Mouse (Mus musculus): ENCODE data around the gene Slx1b. TPM values are rescaled to one million over a fixed set of nuclear protein-coding genes. Genes with fewer than 3 reads are reported as not detected.
"Not testable (repeated sequence)": the region's sequence is repeated elsewhere in the genome, so short reads cannot be mapped to it uniquely, and the experiment has no call there.

Slx1b gene
- polyA plus RNA-seq (2012; rRNA removed), result 8.3 and 9.5 TPM in 2 replicates

- Histone ChIP-seq H3K4me3 (ENCODE audit: control insufficient read depth, low read depth, low read length) (peak within 1 kb of the TSS; percentile 98), H3K27me3 (ENCODE audit: control insufficient read depth, insufficient read depth, low read length) (no peaks in the 10 kb centered on the region), H3K27ac (ENCODE audit: control insufficient read depth, insufficient read depth, low read depth, low read length) (peak within 1 kb of the TSS; percentile 86), H3K36me3 (ENCODE audit: control insufficient read depth, insufficient read depth, low read length) (no peaks in the 10 kb centered on the region), H3K4me1 (ENCODE audit: control insufficient read depth, insufficient read depth, low read length) (peaks cover 17% of the 10 kb centered on the region)
- peak; percentile 46; the same call in 1 of the 2 replicates for TF ChIP-seq POLR2A (IDR thresholded peaks at IDR 0.05; ENCODE audit: control insufficient read depth, low read depth, low read length)
- peak; percentile 94 for TF ChIP-seq CTCF (IDR thresholded peaks at IDR 0.05; ENCODE audit: control insufficient read depth, insufficient read depth, insufficient replicate concordance, low read depth, low read length)
Measured at GRCm38 (mm10) chr7:126695631-126696207, at the start of gene Slx1b. Slx1b (minus strand) TSS chr7:126695784.

- Histone ChIP-seq H3K36me3 (ENCODE audit: control insufficient read depth, insufficient read depth, low read length) (no peaks in the 10 kb centered on the region), H3K4me1 (ENCODE audit: control insufficient read depth, insufficient read depth, low read length) (peaks cover 13% of the 10 kb centered on the region), H3K27me3 (ENCODE audit: control insufficient read depth, insufficient read depth, low read length) (no peaks in the 10 kb centered on the region), H3K4me3 (ENCODE audit: control insufficient read depth, low read depth, low read length) (no peak overlapping the region), H3K27ac (ENCODE audit: control insufficient read depth, insufficient read depth, low read depth, low read length) (no peak overlapping the region)
- TF ChIP-seq CTCF (IDR thresholded peaks at IDR 0.05; ENCODE audit: control insufficient read depth, insufficient read depth, insufficient replicate concordance, low read depth, low read length), result no peak
- TF ChIP-seq POLR2A (IDR thresholded peaks at IDR 0.05; ENCODE audit: control insufficient read depth, low read depth, low read length), result no peak
Measured at GRCm38 (mm10) chr7:126741964-126742482, 46.4 kb upstream of the Slx1b start.

GRCm38 (mm10) chr7:126741452-126741851 is 45.9 kb upstream of the Slx1b start:
- Histone ChIP-seq H3K27me3 (ENCODE audit: control insufficient read depth, insufficient read depth, low read length) (no peaks in the 10 kb centered on the region), H3K4me3 (ENCODE audit: control insufficient read depth, low read depth, low read length) (peak overlapping the region; percentile 88)

DNA sequence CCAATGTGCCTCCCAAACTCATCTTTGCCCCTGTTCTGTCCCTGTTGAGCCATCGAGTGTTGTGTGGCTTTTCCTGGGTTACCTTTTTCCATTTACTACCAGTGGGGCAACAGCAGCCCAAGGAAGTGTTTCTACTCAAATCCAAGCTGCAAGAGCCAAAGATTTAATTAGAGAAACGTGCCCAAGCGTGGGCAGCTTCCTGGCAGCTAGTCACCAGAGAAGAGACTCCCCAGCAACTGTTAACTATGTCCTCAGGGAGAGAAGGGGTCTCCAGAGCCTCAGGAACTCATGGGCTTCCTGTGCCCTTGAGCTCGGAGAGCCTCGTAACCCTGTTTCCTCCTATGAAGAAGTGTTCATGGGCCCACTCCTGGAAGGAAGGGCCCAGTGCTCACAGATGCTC is 45.4 kb upstream of the Slx1b start:
- peaks cover 13% of the 10 kb centered on the region for H3K4me1 ChIP-seq (ENCODE audit: control insufficient read depth, insufficient read depth, low read length)
- no peaks in the 10 kb centered on the region for H3K27me3 ChIP-seq (ENCODE audit: control insufficient read depth, insufficient read depth, low read length)
- TF ChIP-seq CTCF (IDR thresholded peaks at IDR 0.05; ENCODE audit: control insufficient read depth, insufficient read depth, insufficient replicate concordance, low read depth, low read length) (no peak), POLR2A (IDR thresholded peaks at IDR 0.05; ENCODE audit: control insufficient read depth, low read depth, low read length) (no peak)
- H3K4me3 ChIP-seq (ENCODE audit: control insufficient read depth, low read depth, low read length), result peak overlapping the region; percentile 88
- H3K27ac ChIP-seq (ENCODE audit: control insufficient read depth, insufficient read depth, low read depth, low read length), result peak overlapping the region; percentile 1; the same call in 1 of the 2 replicates
- H3K36me3 ChIP-seq (ENCODE audit: control insufficient read depth, insufficient read depth, low read length), result no peaks in the 10 kb centered on the region

More at GRCm38 (mm10) chr7:126741452-126741851, 45.9 kb upstream of the Slx1b start:
- TF ChIP-seq POLR2A (IDR thresholded peaks at IDR 0.05; ENCODE audit: control insufficient read depth, low read depth, low read length) (no peak), CTCF (IDR thresholded peaks at IDR 0.05; ENCODE audit: control insufficient read depth, insufficient read depth, insufficient replicate concordance, low read depth, low read length) (no peak)
- H3K36me3 ChIP-seq (ENCODE audit: control insufficient read depth, insufficient read depth, low read length), result no peaks in the 10 kb centered on the region
- H3K27ac ChIP-seq (ENCODE audit: control insufficient read depth, insufficient read depth, low read depth, low read length), result no peak overlapping the region
- H3K4me1 ChIP-seq (ENCODE audit: control insufficient read depth, insufficient read depth, low read length), result peaks cover 13% of the 10 kb centered on the region

DNA sequence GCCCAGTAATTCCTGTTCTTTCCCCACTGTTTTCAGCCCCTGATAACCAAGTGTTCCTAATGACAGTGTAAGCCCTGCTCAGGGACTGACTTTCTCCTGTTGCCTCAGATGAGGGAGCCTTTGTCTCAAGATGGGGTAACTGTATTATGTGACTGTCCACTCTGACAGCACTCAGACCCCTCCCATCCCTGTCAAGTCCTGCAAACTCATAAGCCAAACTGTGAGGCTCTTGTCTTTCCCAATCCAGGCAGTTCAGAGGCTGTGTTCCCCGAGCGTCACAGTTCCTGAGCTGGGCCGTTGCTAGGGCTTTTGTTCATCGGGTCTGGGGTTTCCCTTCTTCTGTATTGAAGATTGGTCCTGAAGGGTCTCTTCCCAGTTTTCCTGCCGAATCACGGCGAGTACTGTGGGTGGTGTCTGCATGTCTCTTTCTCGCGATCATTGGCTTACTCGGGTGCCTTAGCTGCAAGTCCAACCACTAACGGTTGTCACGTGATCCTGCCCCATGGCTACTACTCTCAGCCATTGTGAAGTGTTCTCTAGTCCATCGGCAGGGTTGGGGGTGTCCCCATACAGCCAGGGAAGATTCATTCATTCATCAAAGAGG is 44.6 kb upstream of the Slx1b start:
- peak overlapping the region; percentile 1 for H3K27ac ChIP-seq (ENCODE audit: control insufficient read depth, insufficient read depth, low read depth, low read length)
- peaks cover 13% of the 10 kb centered on the region for H3K4me1 ChIP-seq (ENCODE audit: control insufficient read depth, insufficient read depth, low read length)
- H3K36me3 ChIP-seq (ENCODE audit: control insufficient read depth, insufficient read depth, low read length), result no peaks in the 10 kb centered on the region
- no peaks in the 10 kb centered on the region for H3K27me3 ChIP-seq (ENCODE audit: control insufficient read depth, insufficient read depth, low read length)
- no peak for TF ChIP-seq CTCF (IDR thresholded peaks at IDR 0.05; ENCODE audit: control insufficient read depth, insufficient read depth, insufficient replicate concordance, low read depth, low read length)
- TF ChIP-seq POLR2A (IDR thresholded peaks at IDR 0.05; ENCODE audit: control insufficient read depth, low read depth, low read length), result no peak
- H3K4me3 ChIP-seq (ENCODE audit: control insufficient read depth, low read depth, low read length), result peak overlapping the region; percentile 88

DNA sequence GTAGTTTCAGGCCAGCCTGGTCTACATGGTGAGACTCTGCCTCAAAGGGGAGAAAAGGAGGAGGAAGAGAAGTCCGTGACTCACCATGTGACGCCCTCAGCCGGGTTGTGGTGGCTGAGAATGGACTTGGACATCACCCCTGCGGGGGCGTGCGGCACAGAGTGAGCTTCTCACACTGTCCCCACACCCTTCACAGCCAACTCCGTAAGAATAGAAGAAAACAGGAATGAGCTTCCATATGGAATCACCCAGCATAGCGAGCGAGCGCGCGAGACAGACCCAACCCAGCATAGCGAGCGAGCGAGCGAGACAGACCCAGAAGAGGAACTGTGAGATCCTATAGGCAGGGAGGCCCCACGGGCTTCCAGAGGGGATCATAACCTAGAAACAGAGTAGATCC is 44.0 kb upstream of the Slx1b start:
- Histone ChIP-seq H3K36me3 (ENCODE audit: control insufficient read depth, insufficient read depth, low read length) (no peaks in the 10 kb centered on the region), H3K4me1 (ENCODE audit: control insufficient read depth, insufficient read depth, low read length) (peaks cover 13% of the 10 kb centered on the region), H3K27ac (ENCODE audit: control insufficient read depth, insufficient read depth, low read depth, low read length) (peak overlapping the region; percentile 1; the same call in 1 of the 2 replicates), H3K4me3 (ENCODE audit: control insufficient read depth, low read depth, low read length) (peak overlapping the region; percentile 88), H3K27me3 (ENCODE audit: control insufficient read depth, insufficient read depth, low read length) (no peaks in the 10 kb centered on the region)
- no peak for TF ChIP-seq CTCF (IDR thresholded peaks at IDR 0.05; ENCODE audit: control insufficient read depth, insufficient read depth, insufficient replicate concordance, low read depth, low read length)
- peak; percentile 10; the same call in 1 of the 2 replicates for TF ChIP-seq POLR2A (IDR thresholded peaks at IDR 0.05; ENCODE audit: control insufficient read depth, low read depth, low read length)

- Histone ChIP-seq H3K36me3 (ENCODE audit: control insufficient read depth, insufficient read depth, low read length) (no peaks in the 10 kb centered on the region), H3K27ac (ENCODE audit: control insufficient read depth, insufficient read depth, low read depth, low read length) (no peak overlapping the region), H3K4me1 (ENCODE audit: control insufficient read depth, insufficient read depth, low read length) (peaks cover 11% of the 10 kb centered on the region), H3K4me3 (ENCODE audit: control insufficient read depth, low read depth, low read length) (no peak overlapping the region), H3K27me3 (ENCODE audit: control insufficient read depth, insufficient read depth, low read length) (no peaks in the 10 kb centered on the region)
- TF ChIP-seq CTCF (IDR thresholded peaks at IDR 0.05; ENCODE audit: control insufficient read depth, insufficient read depth, insufficient replicate concordance, low read depth, low read length), result no peak
- no peak for TF ChIP-seq POLR2A (IDR thresholded peaks at IDR 0.05; ENCODE audit: control insufficient read depth, low read depth, low read length)
Measured at GRCm38 (mm10) chr7:126736122-126736521, 40.5 kb upstream of the Slx1b start.

- H3K36me3 ChIP-seq (ENCODE audit: control insufficient read depth, insufficient read depth, low read length), result not testable (repeated sequence)
Measured at GRCm38 (mm10) chr7:126730256-126730789, 34.7 kb upstream of the Slx1b start.

More at GRCm38 (mm10) chr7:126730256-126730789, 34.7 kb upstream of the Slx1b start:
- not testable (repeated sequence) for H3K27ac ChIP-seq (ENCODE audit: control insufficient read depth, insufficient read depth, low read depth, low read length); H3K27me3 ChIP-seq (ENCODE audit: control insufficient read depth, insufficient read depth, low read length); H3K4me1 ChIP-seq (ENCODE audit: control insufficient read depth, insufficient read depth, low read length); H3K4me3 ChIP-seq (ENCODE audit: control insufficient read depth, low read depth, low read length)

Measured in testis, adult 2 months (tissue).